Mouse (Mus musculus) spleen, adult 2 months (tissue): ENCODE results near the gene Atp5d.

Experiments
- CTCF ChIP-seq: fragments of 200-500 bp; IDR thresholded peaks from 2 replicates; pipeline ENCODE4 v1.5.1; 2011; ENCODE audit warnings: mild to moderate bottlenecking, inconsistent platforms; ENCODE audit not compliant: insufficient read depth, insufficient read length, insufficient replicate concordance; ENCODE audit errors: extremely low read depth
- POLR2A ChIP-seq: fragments of 200-500 bp; IDR thresholded peaks from 2 replicates; pipeline ENCODE4 v1.6.1; 2011; ENCODE audit warnings: low read depth, low read length, inconsistent platforms

GRCm38 (mm10) chr10:80152071-80152872, 13.8 kb downstream of the Atp5d start:
- TF ChIP-seq CTCF (no peak), POLR2A (no peak)
